Mouse (Mus musculus) gastrocnemius, postnatal 36 days (tissue): ENCODE measurements at regions not wholly inside any gene's neighbourhood (a gene's known extent, or its start where the extent isn't known, plus 50 kb on each side); places are given as distances from the start of the nearest gene placed in this dataset.

Experiments used
- DNase-seq, 2 experiments: peaks; one replicate each; pipeline ENCODE4 v3.0.0; 2022
- intact Hi-C: fragments of 180-260 bp; cut with DNase I; formaldehyde crosslinking; loops from one replicate; pipeline ENCODE4 v1.15.1; 2025

DNA sequence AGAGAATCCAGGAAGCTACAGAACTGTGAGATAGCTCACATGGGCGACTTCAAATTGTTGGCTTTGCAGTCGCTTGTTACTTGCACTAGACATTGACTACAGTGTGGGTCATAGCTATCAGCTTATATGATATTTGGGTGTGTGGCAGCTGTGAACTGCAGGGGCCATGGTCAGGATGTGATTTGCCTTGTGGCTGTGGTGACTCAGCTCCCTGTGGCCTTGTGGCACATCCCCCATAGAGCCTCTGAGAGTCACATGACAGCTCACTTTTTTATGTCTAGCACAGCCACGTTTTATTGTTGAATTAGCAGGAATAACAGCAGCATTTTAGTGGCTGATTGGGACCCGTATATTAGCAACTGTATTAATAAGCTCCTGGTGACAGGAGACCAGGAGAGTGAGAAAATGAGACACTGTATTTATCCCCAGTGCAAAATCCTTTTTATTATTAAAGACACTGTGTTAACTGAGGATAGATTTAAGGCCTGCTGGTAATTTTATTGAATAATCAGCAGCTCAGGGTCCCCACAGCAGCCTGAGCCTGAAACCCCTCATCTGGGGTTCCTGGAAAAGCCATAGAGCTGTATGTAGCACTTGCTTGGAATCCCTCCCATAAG lies 141.7 kb downstream of the 9530068E07Rik start:
- intact Hi-C loops: no loop called here
- DNase-seq: no peak

DNA sequence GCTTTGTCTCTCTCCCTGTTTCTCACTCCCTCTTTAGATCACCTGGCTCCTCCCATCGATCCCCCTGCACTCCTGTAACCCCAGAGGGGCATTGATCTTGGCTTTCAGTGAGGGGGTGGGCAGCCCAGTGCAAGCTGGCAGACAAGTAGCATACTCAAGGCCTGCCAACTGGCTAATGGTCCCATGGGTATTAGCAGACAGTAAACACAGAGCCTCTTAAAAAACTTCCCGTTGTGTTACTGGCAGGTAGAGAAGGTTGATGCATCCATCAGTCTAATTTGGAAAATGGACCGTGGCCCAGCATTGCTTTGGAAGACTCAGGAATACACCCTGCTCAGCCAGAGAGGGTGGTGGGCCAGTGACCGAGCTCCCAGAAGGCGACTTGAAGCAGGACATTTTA lies 145.0 kb downstream of the 9530068E07Rik start:
- DNase-seq: no peak
- intact Hi-C loops: no loop called here

DNA sequence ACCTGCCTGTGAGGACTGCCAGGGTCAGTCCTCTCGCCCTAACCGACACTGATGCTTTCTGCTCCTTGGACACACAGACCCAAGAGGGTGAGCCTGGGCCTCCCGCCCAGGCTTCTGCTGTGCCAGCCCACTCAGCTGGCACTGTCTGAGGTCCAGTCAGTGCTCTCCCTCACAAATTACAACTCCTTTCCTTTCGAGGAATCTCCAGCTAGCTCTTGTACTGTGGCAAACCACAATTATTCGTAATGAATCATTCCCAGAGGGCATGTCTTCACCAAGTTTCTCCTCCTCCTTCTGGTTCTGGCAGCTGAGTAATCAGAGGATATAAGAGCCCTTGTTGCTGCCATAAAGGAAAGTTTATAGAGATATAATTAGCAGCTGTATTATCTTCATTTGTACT lies 155.2 kb downstream of the 9530068E07Rik start:
- DNase-seq: no peak
- intact Hi-C loops: no loop called here

DNA sequence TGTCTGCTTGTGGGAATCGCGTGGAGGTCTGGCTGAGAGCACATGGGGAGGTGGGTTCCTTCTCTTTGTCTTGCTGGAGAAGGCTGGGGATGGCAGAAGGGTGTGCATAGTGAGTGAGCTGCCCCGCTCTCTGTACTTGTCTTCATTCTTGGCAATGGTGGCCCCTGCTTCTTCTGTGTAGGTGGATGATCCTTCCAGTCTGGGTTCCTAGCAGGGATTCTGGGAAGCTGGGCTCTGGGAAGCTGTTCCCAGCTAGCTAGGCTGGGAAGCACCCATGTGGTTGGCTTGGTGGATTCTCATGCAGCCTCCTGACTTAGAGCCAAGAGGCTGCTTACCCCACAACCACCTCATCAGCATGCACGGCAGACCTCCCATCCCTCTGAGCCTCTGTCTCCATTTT lies 156.6 kb downstream of the 9530068E07Rik start:
- intact Hi-C loops: no loop called here
- DNase-seq: no peak

DNA sequence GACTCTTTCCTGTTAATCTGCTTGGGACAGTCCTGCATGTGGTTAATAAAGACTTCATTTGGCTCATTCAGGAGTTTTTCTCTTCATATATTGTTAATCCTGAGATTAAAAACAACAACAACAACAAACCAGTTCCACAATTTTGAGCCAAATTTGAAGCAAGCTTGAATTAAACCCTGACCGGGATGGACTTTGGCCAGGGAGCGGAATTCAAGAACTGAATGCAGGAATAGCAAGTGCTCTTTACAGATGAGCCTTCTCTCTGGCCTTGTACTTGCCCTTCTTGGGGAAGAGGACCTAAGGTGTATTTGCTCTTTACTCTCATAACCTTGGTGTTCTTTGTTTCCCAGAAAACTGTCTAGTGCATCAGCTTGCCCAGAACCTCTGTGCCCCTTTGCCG lies 161.6 kb downstream of the 9530068E07Rik start:
- no peak for DNase-seq
- intact Hi-C loops: no loop called here

DNA sequence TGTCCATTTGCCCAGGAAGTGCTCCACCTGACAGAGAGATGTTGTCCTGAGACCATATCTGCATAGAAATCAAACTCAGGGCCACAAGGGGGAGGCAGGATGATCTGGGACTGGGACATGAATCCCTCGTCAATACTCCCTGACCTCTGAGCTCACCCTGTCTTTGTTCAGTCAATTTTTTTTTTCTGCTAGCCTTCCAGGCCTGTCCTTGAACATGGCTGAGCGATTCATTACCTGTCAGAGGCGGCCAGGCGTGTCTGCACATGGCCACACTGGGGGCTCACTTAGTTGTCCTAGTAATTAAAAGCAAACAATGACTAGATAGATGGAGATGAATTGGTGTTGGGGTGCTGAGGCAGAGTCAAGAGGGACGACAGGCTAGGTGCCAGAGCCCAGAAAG lies 162.6 kb downstream of the 9530068E07Rik start:
- intact Hi-C loops: no loop called here
- no peak for DNase-seq

DNA sequence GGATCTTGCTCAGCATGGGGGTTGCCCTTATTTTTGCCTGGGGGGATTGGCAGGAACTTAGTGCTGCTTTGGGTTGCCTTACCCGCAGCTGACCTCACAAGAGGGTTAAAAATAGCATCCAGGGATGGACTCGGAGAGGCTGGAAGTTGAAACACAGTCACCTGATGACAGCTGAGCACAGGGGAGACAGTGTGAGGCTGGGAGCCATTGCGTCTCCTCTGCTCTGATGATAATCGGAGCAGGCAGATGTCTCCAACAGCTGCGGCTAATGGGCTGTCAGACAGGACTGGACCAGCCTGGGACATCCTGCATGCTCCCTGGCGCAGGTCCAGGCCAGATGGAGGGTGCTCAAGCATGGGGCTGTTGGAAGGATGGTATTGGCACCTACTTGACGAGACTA lies 165.1 kb downstream of the 9530068E07Rik start:
- intact Hi-C loops: no loop called here
- no peak for DNase-seq

DNA sequence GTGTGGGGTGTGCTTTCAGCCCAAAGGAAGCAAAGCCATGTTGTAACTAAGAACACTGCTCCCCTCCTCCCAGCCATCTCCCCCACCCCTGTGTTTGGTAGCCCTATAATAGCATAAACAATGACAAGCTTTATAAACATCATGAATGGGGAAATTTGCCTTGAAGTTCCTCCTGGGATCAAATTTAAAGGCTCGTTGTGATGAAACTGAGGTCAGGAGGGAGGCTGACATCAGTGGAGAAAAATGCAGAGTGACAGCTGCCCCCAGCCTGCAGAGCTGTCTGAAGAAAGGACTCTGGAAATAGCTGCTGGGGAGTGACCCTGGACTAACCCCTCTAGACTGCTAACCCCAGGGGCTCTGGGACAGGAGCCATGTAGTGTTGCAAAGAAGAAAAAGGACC lies 169.2 kb downstream of the 9530068E07Rik start:
- no peak for DNase-seq
- intact Hi-C loops: no loop called here

DNA sequence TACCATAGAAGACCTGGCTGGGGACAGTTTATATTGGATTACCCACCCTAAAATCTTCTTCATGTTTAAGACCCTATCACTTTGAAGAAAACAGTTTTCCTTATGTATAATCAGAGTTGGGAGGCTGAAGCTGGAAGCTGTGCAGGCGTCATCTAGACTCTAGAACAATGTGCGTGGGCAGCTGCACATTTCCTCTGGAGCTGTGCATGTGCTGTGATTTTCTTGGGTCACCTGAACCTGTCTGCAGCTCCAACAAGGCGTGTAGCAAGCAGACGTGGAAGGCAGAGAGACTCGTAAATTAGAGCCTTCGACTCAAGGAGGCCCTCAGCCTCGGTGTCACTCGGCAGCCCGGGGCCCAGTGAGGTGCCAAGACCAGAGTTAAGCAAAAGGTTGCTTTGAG lies 169.8 kb downstream of the 9530068E07Rik start:
- no peak for DNase-seq

DNA sequence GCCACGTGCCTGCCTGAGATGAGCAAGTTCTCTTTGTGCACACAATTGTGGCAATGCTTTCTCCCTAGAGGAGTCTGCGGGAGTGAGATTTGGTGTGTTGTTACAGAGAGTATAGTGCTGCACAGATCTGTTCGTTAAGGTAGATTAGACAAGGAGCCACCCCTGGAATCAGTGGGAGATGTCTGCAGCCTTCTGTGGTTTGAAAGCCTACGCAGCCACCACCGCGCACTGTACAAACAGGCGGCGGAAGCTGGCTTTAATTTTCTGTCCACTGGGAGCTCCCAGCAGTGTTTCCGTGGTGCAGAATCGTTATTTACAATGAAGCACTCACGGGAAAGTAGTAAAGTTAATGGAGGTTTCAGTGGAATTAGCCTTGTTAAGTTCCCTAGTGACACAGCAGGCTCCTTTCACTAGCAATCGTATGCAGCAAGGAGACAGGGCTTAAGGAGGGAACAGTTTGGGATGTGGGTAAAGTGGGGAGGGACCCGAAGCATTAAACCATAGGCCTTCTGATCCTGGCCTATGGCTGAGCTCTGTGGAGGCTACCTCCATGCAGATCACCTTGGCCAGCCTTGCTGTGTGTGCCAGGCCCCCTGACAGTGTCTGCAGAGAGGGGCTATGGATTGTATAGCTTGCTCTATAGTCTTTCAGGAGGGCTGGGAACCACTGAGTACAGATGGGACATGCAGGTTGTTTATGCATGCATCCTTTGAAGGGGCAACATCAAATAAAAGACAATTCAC lies 171.9 kb downstream of the 9530068E07Rik start:
- intact Hi-C loops: no loop called here
- DNase-seq: no peak

More for the DNA sequence above, 169.8 kb downstream of the 9530068E07Rik start:
- intact Hi-C loops: no loop called here

DNA sequence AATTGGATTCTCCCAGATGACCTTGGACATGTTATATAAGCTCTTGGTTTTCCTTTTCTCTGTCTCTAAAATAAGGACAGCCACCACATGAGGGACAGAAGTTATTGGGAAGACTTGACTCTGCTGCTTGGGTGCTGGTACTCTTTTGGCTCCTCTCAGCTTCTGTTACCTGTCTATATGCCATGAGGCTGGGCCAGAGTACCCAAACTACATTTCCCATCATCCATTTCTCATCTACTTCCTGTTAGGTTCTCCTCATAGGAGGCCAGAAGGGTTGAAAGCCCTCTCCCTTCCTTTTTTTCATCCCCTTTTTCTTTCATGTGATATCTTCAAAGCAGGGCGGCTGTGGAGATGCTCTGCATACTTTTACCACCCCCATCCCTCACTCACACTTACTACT lies 172.6 kb downstream of the 9530068E07Rik start:
- no peak for DNase-seq
- intact Hi-C loops: no loop called here

DNA sequence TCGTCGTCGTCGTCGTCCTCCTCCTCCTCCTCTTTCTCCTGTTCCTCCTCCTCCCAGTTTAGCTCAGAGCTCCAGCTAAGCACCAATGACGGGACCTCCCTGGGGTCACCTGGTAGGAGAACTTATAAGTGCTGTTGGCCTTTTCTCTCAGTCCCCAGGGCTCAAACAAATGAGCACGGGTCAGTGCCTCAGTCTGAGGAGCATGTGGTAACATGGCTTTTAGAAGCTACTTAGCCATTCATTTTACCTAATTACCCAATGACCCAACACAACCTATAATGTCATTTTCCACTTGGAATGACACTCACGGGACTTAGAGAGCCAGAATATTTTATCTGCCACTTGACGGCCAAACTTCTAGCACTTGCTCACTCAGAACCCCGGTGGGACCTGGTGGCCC lies 173.5 kb downstream of the 9530068E07Rik start:
- no peak for DNase-seq
- intact Hi-C loops: no loop called here

DNA sequence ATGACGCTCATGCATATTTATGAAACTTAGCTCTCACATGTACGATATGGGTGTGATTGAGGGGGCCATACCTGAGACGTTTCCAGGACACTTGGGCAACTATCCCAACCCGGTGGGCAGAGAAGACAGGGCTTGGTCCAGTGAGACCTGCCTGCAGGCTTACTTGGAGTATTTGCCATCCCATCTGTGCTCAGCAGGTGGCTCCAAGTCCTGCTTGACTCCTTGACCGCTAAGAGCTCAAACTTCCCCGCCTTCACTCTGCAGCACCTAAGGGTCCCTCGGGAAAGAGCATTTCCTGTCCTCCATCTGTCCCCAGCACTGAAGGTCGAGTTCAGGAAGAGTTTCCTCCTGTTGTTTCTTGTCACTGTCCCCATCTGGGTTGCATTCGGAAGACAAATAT lies 182.2 kb downstream of the 9530068E07Rik start:
- intact Hi-C loops: no loop called here
- no peak for DNase-seq

DNA sequence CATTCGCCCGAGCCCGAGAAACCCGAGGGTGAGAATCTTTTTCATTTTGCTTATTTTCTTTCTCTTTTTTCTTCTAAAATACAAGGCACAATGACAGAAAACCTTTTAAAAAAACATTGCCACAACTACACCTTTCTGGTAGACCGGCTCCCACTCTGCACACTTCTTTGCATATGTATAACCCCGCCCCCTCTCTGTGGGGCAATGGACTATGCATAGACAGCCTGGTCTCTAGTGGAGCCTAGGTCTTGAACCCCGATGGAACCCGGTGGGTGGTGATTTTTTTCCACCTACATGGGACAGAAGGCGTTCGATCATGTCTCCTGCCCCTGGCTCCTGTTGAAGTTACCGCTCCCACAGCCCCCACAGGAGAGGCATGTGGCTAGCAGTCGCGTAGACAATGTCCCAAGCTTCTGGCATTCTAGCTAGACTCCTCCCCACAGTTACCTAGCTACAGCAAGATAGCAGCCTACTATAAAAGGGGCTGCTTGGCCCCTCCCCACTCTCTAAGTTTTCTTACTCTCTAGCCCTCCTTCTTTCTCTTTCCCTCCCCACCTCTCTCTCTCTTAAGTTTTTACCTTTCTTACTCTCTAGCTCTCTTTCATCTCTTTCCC lies 183.6 kb downstream of the 9530068E07Rik start:
- intact Hi-C loops: no loop called here
- no peak for DNase-seq

DNA sequence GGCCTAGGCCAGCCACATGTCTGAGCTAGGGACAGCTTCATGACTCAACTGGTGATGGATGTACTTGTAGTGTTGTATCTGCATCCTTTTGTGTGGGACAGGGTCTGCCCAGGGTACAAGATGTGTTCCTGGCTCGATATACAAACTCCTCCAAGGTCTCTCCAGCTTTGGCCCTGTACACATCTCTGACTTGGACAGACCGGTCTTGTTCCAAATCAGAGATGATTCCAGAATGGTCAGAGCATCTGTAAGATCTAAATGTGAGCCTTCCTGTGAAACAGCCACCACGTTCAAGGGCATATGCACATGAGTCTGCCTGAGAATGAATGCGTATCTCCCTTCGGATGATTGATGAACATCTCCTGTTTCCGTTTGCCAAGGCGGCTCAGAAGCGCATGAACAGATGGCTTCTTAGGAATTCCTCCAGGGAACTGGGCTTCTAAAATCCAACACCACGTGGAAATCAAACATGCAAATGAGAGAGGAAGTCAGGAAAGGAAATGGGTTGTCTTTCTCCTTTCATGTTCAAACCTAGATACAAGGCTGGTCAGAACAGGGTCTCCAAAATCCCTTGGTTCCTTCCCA lies 172.7 kb upstream of the Fstl4 start:
- intact Hi-C loops: no loop called here
- no peak for DNase-seq

DNA sequence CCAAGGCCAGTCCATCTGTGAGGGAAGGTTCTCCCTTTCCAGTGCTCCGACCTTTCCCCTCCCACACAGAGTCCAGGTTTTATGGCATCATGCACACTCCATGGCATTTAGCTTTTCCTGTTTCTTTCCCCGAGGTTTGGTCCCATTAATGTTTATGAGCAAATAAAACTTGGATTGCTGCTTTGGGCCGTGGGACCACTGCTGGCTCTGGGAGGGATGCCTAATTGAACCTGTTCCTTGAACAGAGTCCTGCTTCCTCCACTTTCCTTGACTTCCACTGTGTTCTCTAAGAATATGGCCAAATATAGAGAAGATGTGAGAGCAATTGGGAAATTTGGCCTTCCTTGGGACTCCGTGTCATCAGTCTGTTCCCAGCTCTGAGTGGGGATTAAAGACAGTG lies 170.3 kb upstream of the Fstl4 start:
- intact Hi-C loops: no loop called here

DNA sequence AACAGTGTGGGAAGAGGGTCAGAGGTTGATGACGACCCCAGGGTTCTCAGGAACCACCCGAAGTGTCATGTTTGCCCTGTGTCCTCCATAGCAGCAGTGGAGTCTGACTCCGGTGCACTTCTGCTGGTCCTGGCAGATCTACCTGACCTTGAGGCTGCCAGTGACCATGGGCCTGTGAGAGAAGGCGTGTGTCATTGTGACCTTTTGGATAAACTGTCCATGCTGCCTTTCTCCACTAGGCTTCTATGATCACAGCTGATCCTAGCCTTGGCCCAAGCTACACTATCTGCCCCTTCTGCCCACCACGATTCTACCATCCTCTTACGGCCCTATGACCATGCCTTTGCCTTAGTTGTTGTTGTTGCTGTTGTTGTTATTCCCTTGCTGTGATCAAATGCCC lies 163.2 kb upstream of the Fstl4 start:
- intact Hi-C loops: no loop called here
- no peak for DNase-seq

More for the DNA sequence above, 170.3 kb upstream of the Fstl4 start:
- DNase-seq: no peak

DNA sequence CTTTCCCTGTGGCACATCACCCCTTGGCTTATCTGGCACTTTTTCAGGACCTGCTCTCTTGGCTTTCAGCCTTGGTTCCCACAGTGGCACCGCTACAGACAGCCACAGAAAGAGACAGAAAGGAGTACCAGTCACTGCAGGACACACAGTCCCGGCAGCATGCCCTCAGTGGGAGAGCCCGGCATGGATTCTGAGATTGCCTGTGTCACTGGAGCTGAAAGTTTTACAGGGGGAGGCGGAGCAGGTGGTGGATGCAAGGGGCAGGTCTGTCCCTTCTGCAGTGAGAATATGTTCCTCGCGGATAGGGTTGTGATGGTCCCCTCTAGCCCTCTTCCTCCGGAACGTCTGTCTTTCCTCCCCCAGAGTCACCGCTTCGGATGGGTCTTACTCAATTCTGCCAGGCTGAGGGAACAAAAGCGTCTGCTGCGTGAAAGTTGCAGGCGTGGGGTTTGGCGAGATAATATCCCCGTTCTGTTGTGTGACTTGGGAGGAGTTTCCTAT lies 162.3 kb upstream of the Fstl4 start:
- intact Hi-C loops: no loop called here
- no peak for DNase-seq

DNA sequence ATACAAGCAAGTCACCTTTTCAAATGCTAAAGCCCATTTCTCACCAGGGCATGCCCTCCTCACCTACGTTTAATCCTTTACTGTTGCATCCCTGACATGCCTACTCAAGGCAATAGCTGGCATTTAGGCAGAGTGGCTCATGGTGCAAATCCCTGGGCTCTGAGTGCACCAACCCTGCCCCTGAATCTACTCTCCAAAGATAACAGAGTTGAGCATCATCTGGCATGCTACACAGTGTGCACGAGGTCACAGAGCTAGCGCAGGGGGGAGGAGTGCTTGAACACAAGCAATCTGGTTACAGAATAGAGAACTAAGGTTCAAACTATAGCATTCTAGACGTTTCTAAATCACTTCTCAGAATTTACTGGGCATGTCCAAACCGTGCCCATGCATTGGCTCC lies 161.6 kb upstream of the Fstl4 start:
- intact Hi-C loops: no loop called here

DNA sequence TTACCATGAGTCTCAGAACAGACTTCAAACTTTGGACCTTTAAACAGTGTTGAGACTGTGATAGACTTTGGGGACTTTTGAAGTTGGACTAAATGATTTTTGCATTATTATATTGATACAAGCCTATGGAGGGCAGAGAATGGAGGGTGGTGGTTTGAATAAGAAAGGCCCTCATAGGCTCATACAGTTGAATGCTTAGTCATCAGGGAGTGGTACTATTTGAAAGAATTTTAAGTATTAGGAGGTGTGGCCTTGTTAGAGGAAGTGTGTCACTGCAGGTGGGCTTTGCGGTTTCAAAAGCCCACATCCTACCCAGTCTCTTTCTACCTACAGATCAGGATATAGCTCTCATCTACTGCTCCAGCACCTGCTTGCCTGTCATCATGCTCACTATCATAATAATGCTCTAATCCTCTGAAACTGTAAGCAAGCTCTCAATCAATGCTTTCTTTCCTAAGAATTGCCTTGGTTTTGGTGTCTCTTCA lies 153.7 kb upstream of the Fstl4 start:
- intact Hi-C loops: no loop called here
- DNase-seq: no peak

More for the DNA sequence above, 161.6 kb upstream of the Fstl4 start:
- DNase-seq: no peak

DNA sequence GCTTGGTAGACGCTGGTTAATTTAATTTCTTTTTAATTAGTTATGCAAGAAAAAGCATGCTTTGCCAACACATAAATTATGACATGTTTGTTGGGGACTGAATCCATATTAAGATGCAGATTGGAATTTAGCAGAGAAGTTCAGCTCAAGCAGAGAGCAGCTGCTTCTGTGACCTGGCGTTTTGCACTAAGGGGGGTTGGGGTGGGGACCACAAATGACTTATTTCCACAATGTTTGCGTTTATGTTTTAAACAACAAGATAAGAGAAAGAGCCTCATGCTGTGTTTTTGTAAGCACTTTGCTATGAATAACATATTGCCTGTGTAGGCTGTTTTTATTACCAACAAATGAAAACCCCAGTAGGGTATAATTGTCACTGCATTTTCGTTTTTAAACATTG lies 148.8 kb upstream of the Fstl4 start:
- DNase-seq: no peak
- intact Hi-C loops: no loop called here
